Mouse (Mus musculus) small intestine, adult 2 months (tissue): ENCODE results near the gene Amz1. TPM values are rescaled to one million over a fixed set of nuclear protein-coding genes. Genes with fewer than 3 reads are reported as not detected.

Source experiments
- H3K27ac ChIP-seq: fragments of 200-500 bp; 2 replicates; pipeline ENCODE4 v1.5.1; 2012; ENCODE audit warnings: low read depth, low read length, control low read depth, inconsistent platforms; ENCODE audit not compliant: insufficient read depth
- H3K27me3 ChIP-seq: fragments of 200-500 bp; 2 replicates; pipeline ENCODE4 v1.6.1; 2012; ENCODE audit warnings: mild to moderate bottlenecking, moderate library complexity, low read length, inconsistent platforms; ENCODE audit not compliant: control insufficient read depth, insufficient read depth
- H3K36me3 ChIP-seq: fragments of 200-500 bp; 2 replicates; pipeline ENCODE4 v1.6.1; 2012; ENCODE audit warnings: mild to moderate bottlenecking, low read length, control low read depth, inconsistent platforms; ENCODE audit not compliant: control insufficient read depth, insufficient read depth
- H3K4me1 ChIP-seq: fragments of 200-500 bp; 2 replicates; pipeline ENCODE4 v1.6.1; 2012; ENCODE audit warnings: low read length, inconsistent platforms, mixed read lengths; ENCODE audit not compliant: control insufficient read depth, insufficient read depth, insufficient read length
- H3K4me3 ChIP-seq: fragments of 200-500 bp; 2 replicates; pipeline ENCODE4 v1.5.1; 2012; ENCODE audit warnings: low read depth, mild to moderate bottlenecking, control low read depth, inconsistent platforms, low read length, moderate library complexity
- CTCF ChIP-seq: fragments of 200-500 bp; IDR thresholded peaks from 2 replicates; pipeline ENCODE4 v1.5.1; 2012; ENCODE audit warnings: low read depth, mild to moderate bottlenecking, control low read depth, inconsistent platforms, low read length, moderate library complexity, mixed read lengths; ENCODE audit not compliant: insufficient replicate concordance, insufficient read length; ENCODE audit errors: extremely low read depth
- POLR2A ChIP-seq: fragments of 200-500 bp; IDR thresholded peaks from 2 replicates; pipeline ENCODE4 v1.6.1; 2012; ENCODE audit warnings: low read depth, mild to moderate bottlenecking, control low read depth, inconsistent platforms, low read length, moderate library complexity
- WGBS: fragments of 180-500 bp; shearing (Covaris S2); methylation state at CpG from one replicate; pipeline ENCODE4 v1.1.7; 2018; 5-methylcytosine and 5-hydroxymethylcytosine counted together
- polyA plus RNA-seq: library from polyadenylated mRNA; depleted of rRNA; stranded (reverse); fragments of >200 nt; gene quantifications from 2 replicates; pipeline ENCODE4 v1.2.3, GENCODE M21; 2012

Gene Amz1
- polyA plus RNA-seq, 1 experiment: 3.8 TPM

- whole genome bisulfite sequencing: 0% methylated on average over 1 of the region's 2 CpGs
- Histone ChIP-seq H3K4me3 (no peak overlapping the region), H3K4me1 (peaks cover 11% of the 10 kb centered on the region), H3K27me3 (no peaks in the 10 kb centered on the region), H3K36me3 (no peaks in the 10 kb centered on the region), H3K27ac (no peak overlapping the region)
- no peak for TF ChIP-seq POLR2A
- no peak for TF ChIP-seq CTCF
Measured at GRCm38 (mm10) chr5:140750925-140751324, 27.0 kb downstream of the Amz1 start.

GRCm38 (mm10) chr5:140752041-140752440 lies 28.1 kb downstream of the Amz1 start:
- TF ChIP-seq POLR2A (no peak), CTCF (no peak)
- WGBS: 92% methylated on average over 15 of the region's 15 CpGs
- Histone ChIP-seq H3K4me3 (no peak overlapping the region), H3K27ac (no peak overlapping the region), H3K4me1 (peaks cover 11% of the 10 kb centered on the region), H3K36me3 (no peaks in the 10 kb centered on the region), H3K27me3 (no peaks in the 10 kb centered on the region)

DNA sequence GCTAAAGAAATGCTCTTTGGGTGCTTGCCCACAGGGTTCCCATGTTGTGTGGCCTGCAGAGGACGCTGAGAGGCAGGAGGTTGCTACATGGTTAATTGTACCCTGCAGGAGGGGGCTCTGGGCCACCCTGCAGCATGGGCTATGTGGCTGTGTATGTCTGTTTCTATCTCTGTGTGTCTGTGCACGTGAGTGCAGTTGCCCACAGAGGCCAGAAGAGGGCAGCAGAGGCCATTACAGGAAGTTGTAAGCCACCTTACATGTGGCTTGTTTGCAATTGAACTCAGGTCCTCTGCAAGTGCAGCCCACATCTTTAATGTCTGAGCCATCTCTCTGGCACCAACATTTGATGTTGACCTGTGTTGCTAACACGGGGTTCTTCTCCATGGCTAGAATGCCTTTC lies 28.7 kb downstream of the Amz1 start:
- Histone ChIP-seq H3K36me3 (no peaks in the 10 kb centered on the region), H3K4me3 (no peak overlapping the region), H3K27ac (no peak overlapping the region), H3K4me1 (peaks cover 11% of the 10 kb centered on the region), H3K27me3 (no peaks in the 10 kb centered on the region)
- 95% methylated on average over 3 of the region's 3 CpGs for WGBS
- TF ChIP-seq POLR2A: no peak
- TF ChIP-seq CTCF: peak; percentile 32; the same call in 1 of the 2 replicates

DNA sequence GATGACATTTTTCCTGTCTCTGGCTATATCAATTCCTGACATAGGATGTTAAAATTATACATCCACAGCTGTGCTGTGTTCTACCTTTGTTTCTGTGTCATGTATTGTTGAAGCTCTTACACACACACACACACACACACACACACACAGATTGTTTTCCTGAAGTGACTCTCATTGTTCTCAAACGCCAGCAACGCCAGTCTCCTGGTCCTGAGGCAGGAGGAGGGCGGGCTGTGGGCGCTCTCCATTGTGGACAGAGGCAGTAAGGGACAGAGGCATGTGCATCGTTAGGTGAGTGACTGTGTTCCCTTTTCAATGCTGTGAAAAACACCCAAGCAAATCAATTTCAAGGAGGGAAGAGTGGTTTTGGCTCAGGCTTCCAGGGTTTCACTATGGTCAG lies 29.3 kb downstream of the Amz1 start:
- 70% methylated on average over 5 of the region's 5 CpGs for WGBS
- Histone ChIP-seq H3K4me1 (peaks cover 11% of the 10 kb centered on the region), H3K36me3 (no peaks in the 10 kb centered on the region), H3K4me3 (no peak overlapping the region), H3K27ac (no peak overlapping the region), H3K27me3 (no peaks in the 10 kb centered on the region)
- TF ChIP-seq POLR2A (no peak), CTCF (no peak)

DNA sequence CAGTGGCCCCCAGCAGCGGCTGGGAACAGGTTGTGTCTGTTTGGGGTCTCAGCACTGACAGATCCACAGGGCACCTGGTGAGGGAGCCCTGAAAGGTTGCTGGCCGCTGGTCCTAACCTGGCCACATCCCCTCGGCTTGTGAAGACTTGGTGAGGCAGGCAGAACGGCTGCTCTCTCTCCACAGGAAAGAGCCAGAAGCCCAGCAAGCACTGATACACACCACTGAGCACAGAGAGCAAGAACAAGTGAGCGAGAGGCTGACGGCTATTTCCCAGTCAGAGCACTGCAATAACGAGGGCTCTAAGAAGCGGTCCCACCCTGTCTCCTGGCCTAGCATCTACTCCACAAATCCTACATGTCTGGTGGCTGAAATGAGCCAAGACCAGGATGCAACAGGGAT lies 34.9 kb downstream of the Amz1 start:
- 93% methylated on average over 8 of the region's 8 CpGs for WGBS
- Histone ChIP-seq H3K4me1 (no peaks in the 10 kb centered on the region), H3K27ac (no peak overlapping the region), H3K27me3 (no peaks in the 10 kb centered on the region), H3K36me3 (peaks cover 20% of the 10 kb centered on the region), H3K4me3 (no peak overlapping the region)
- TF ChIP-seq POLR2A (no peak), CTCF (no peak)

GRCm38 (mm10) chr5:140762540-140762939 lies 38.6 kb downstream of the Amz1 start:
- Histone ChIP-seq H3K27me3 (no peaks in the 10 kb centered on the region), H3K27ac (no peak overlapping the region), H3K36me3 (peaks cover 20% of the 10 kb centered on the region), H3K4me3 (no peak overlapping the region), H3K4me1 (no peaks in the 10 kb centered on the region)
- no peak for TF ChIP-seq CTCF
- no peak for TF ChIP-seq POLR2A
- WGBS: 73% methylated on average over 4 of the region's 4 CpGs

- Histone ChIP-seq H3K27me3 (no peaks in the 10 kb centered on the region), H3K4me1 (peaks cover 2% of the 10 kb centered on the region; the same call in 1 of the 2 replicates), H3K4me3 (no peak overlapping the region), H3K36me3 (peaks cover 7% of the 10 kb centered on the region; the same call in 1 of the 2 replicates), H3K27ac (peak overlapping the region; percentile 60)
- no peak for TF ChIP-seq POLR2A
- no peak for TF ChIP-seq CTCF
- 68% methylated on average over 6 of the region's 6 CpGs for WGBS
Measured at GRCm38 (mm10) chr5:140764921-140765613, 41.1 kb downstream of the Amz1 start.
